Mouse (Mus musculus): ENCODE results near the gene Gsdma. TPM values are rescaled to one million over a fixed set of nuclear protein-coding genes. Genes with fewer than 3 reads are reported as not detected.

Gene Gsdma
- polyA plus RNA-seq, 1 experiment, result not detected

- no peak for TF ChIP-seq MYOD1 (IDR thresholded peaks at IDR 0.05; ENCODE audit: control insufficient read depth, insufficient read length, low read depth)
- no peak for TF ChIP-seq MYOG (IDR thresholded peaks at IDR 0.05; ENCODE audit: control insufficient read depth, extremely low read depth, insufficient read length)
- no peak for TF ChIP-seq FOSL1 (IDR thresholded peaks at IDR 0.05; ENCODE audit: insufficient read depth, low read length, poor library complexity, severe bottlenecking)
- TF ChIP-seq CTCF (IDR thresholded peaks at IDR 0.05; ENCODE audit: control insufficient read depth, insufficient read depth, insufficient read length), result no peak
- peaks cover 9% of the 10 kb centered on the region for H3K79me2 ChIP-seq (ENCODE audit: control insufficient read depth, insufficient read depth)
- no peak overlapping the region for H3K4me3 ChIP-seq (ENCODE audit: insufficient read depth, poor library complexity, severe bottlenecking)
Measured at GRCm38 (mm10) chr11:98725926-98726506, 61.9 kb downstream of the Gsdma start.

More at GRCm38 (mm10) chr11:98725926-98726506, 61.9 kb downstream of the Gsdma start:
- Histone ChIP-seq H3K79me3 (ENCODE audit: low read depth) (no peaks in the 10 kb centered on the region), H3K27me3 (ENCODE audit: control insufficient read depth, insufficient read depth, insufficient read length) (no peaks in the 10 kb centered on the region), H3ac (ENCODE audit: control insufficient read depth, insufficient read length, low read depth) (no peak overlapping the region), H3K36me3 (ENCODE audit: control insufficient read depth, insufficient read depth) (peaks cover 10% of the 10 kb centered on the region)

Other genes starting within 250 kb of the Gsdma start
- 73.7 TPM for gene Mien1, start 225.4 kb upstream of the Gsdma start, polyA plus RNA-seq (2012; fragmentation: generic; extraction: Trizol)
- not detected for gene Grb7, start 218.0 kb upstream of the Gsdma start, polyA plus RNA-seq (2012; fragmentation: generic; extraction: Trizol)
- gene Ikzf3, start 118.3 kb upstream of the Gsdma start, polyA plus RNA-seq (2012; fragmentation: generic; extraction: Trizol), result not detected
- gene Zpbp2, start 113.3 kb upstream of the Gsdma start, polyA plus RNA-seq (2012; fragmentation: generic; extraction: Trizol), result not detected
- gene Ormdl3, start 77.0 kb upstream of the Gsdma start, polyA plus RNA-seq (2012; fragmentation: generic; extraction: Trizol), result 25.0 TPM
- not detected for gene Lrrc3c, start 66.1 kb upstream of the Gsdma start, polyA plus RNA-seq (2012; fragmentation: generic; extraction: Trizol)
- 0.34 TPM for gene Gm12355, start 38.7 kb upstream of the Gsdma start, polyA plus RNA-seq (2012; fragmentation: generic; extraction: Trizol)
- gene Gsdma3, start 38.0 kb upstream of the Gsdma start, polyA plus RNA-seq (2012; fragmentation: generic; extraction: Trizol), result not detected
- not detected for gene Gsdma2, start 17.6 kb upstream of the Gsdma start, polyA plus RNA-seq (2012; fragmentation: generic; extraction: Trizol)
- 244 TPM for gene Psmd3, start 18.2 kb downstream of the Gsdma start, polyA plus RNA-seq (2012; fragmentation: generic; extraction: Trizol)
- gene Csf3, start 36.9 kb downstream of the Gsdma start, polyA plus RNA-seq (2012; fragmentation: generic; extraction: Trizol), result not detected
- 33.1 TPM for gene Med24, start 65.1 kb downstream of the Gsdma start, polyA plus RNA-seq (2012; fragmentation: generic; extraction: Trizol)
- 28.1 TPM for gene Thra, start 76.3 kb downstream of the Gsdma start, polyA plus RNA-seq (2012; fragmentation: generic; extraction: Trizol)
- gene Nr1d1, start 111.0 kb downstream of the Gsdma start, polyA plus RNA-seq (2012; fragmentation: generic; extraction: Trizol), result 22.3 TPM
- 40.5 TPM for gene Msl1, start 131.2 kb downstream of the Gsdma start, polyA plus RNA-seq (2012; fragmentation: generic; extraction: Trizol)
- 24.4 TPM for gene Casc3, start 140.6 kb downstream of the Gsdma start, polyA plus RNA-seq (2012; fragmentation: generic; extraction: Trizol)
- 0.66 TPM for gene Rapgefl1, start 172.4 kb downstream of the Gsdma start, polyA plus RNA-seq (2012; fragmentation: generic; extraction: Trizol)
- gene Wipf2, start 199.3 kb downstream of the Gsdma start, polyA plus RNA-seq (2012; fragmentation: generic; extraction: Trizol), result 4.5 TPM
- 24.1 TPM for gene Cdc6, start 243.4 kb downstream of the Gsdma start, polyA plus RNA-seq (2012; fragmentation: generic; extraction: Trizol)

Data from C2C12 (cell line).